Mouse (Mus musculus) CH12.LX (cell line): ENCODE measurements around the gene Pdlim3. TPM values are rescaled to one million over a fixed set of nuclear protein-coding genes. Genes with fewer than 3 reads are reported as not detected.

Experiments used
- DNase-seq: peaks from one replicate; pipeline ENCODE4 v3.0.0-alpha.2; 2013; ENCODE audit errors: extremely low read depth
- H3K27ac ChIP-seq: 2 replicates; pipeline ENCODE4 v1.5.1; 2012; ENCODE audit warnings: low read depth, mild to moderate bottlenecking, control low read depth, moderate library complexity; ENCODE audit not compliant: insufficient read depth
- H3K27me3 ChIP-seq: replicated peaks from 2 replicates; pipeline ENCODE3; 2012; ENCODE audit warnings: inconsistent platforms
- H3K36me3 ChIP-seq, 2 experiments: replicated peaks in 1 of 2; 2 replicates each; pipeline versions ENCODE3 to v1.6.1; 2012; ENCODE audit warnings: inconsistent platforms in 1 of 2, low read length in 1 of 2, mild to moderate bottlenecking in 1 of 2, mixed read lengths in 1 of 2, moderate library complexity in 1 of 2; ENCODE audit not compliant: control insufficient read depth in 1 of 2, insufficient read depth in 1 of 2
- H3K4me1 ChIP-seq, 2 experiments: 2 replicates each; pipeline ENCODE4 v1.6.1; 2012; ENCODE audit warnings: inconsistent platforms in 1 of 2, moderate library complexity in 1 of 2; ENCODE audit not compliant: insufficient read depth in 2 of 2, control insufficient read depth in 1 of 2
- H3K4me2 ChIP-seq: 2 replicates; pipeline ENCODE4 v1.6.1; 2012; ENCODE audit warnings: low read depth, mild to moderate bottlenecking, control low read depth; ENCODE audit not compliant: poor library complexity, insufficient read depth, severe bottlenecking
- H3K4me3 ChIP-seq, 3 experiments: fragments of 150-350 bp in 1 of 3; sonication (generic) in 1 of 3; replicated peaks in 1 of 3; 2 replicates each; pipeline versions ENCODE3 to v1.5.1; 2011 to 2012; ENCODE audit warnings: low read depth in 2 of 3, low read length in 2 of 3, mild to moderate bottlenecking in 2 of 3, moderate library complexity in 2 of 3, control low read depth in 1 of 3, improper control_type of control experiment in 1 of 3, inconsistent platforms in 1 of 3, mixed read lengths in 1 of 3; ENCODE audit not compliant: poor library complexity in 1 of 3
- H3K79me2 ChIP-seq: replicated peaks from 2 replicates; pipeline ENCODE4 v1.6.1; 2012; ENCODE audit warnings: mild to moderate bottlenecking, moderate library complexity; ENCODE audit not compliant: control insufficient read depth, poor library complexity, insufficient read depth, severe bottlenecking; ENCODE audit errors: extremely low read depth
- H3K9ac ChIP-seq: 2 replicates; pipeline ENCODE4 v1.6.1; 2012; ENCODE audit warnings: low read depth, mild to moderate bottlenecking, control low read depth, moderate library complexity; ENCODE audit not compliant: insufficient read depth
- H3K9me3 ChIP-seq: replicated peaks from 2 replicates; pipeline ENCODE3; 2012; ENCODE audit warnings: low read length, inconsistent platforms, mixed read lengths
- BHLHE40 ChIP-seq: IDR thresholded peaks from 2 replicates; pipeline ENCODE4 v1.6.1; 2011; ENCODE audit warnings: mild to moderate bottlenecking, low read depth, low read length, improper control_type of control experiment
- CHD1 ChIP-seq: IDR thresholded peaks from 2 replicates; pipeline ENCODE4 v1.6.1; 2012; ENCODE audit warnings: low read depth, low read length, improper control_type of control experiment, inconsistent platforms
- CTCF ChIP-seq, 2 experiments: IDR thresholded peaks in 1 of 2; conservative IDR thresholded peaks in 1 of 2; 2 replicates each; pipeline ENCODE4 v1.5.1; 2011 to 2012; ENCODE audit warnings: low read depth in 2 of 2, low read length in 2 of 2, improper control_type of control experiment in 1 of 2, inconsistent platforms in 1 of 2, mild to moderate bottlenecking in 1 of 2, moderate library complexity in 1 of 2
- E2F4 ChIP-seq: IDR thresholded peaks from 2 replicates; pipeline ENCODE4 v1.6.1; 2011; ENCODE audit warnings: low read depth, low read length, improper control_type of control experiment; ENCODE audit not compliant: insufficient replicate concordance
- EP300 ChIP-seq: IDR thresholded peaks from 2 replicates; pipeline ENCODE4 v1.6.1; 2011; ENCODE audit warnings: low read length, improper control_type of control experiment
- HCFC1 ChIP-seq: IDR thresholded peaks from 2 replicates; pipeline ENCODE4 v1.6.1; 2012; ENCODE audit warnings: low read depth, mild to moderate bottlenecking, inconsistent platforms, low read length, improper control_type of control experiment
- IRF4 ChIP-seq: IDR thresholded peaks from 2 replicates; pipeline ENCODE4 v1.6.1; 2014; ENCODE audit warnings: low read depth, mild to moderate bottlenecking, inconsistent platforms, low read length, improper control_type of control experiment
- JUND ChIP-seq: conservative IDR thresholded peaks from 2 replicates; pipeline ENCODE4 v1.6.1; 2011; ENCODE audit warnings: low read depth, low read length, improper control_type of control experiment
- KAT2A ChIP-seq: IDR thresholded peaks from 2 replicates; pipeline ENCODE4 v1.6.1; 2012; ENCODE audit warnings: low read length, improper control_type of control experiment, inconsistent platforms; ENCODE audit not compliant: insufficient replicate concordance
- MAX ChIP-seq: IDR thresholded peaks from 2 replicates; pipeline ENCODE4 v1.6.1; 2011; ENCODE audit warnings: low read length, improper control_type of control experiment
- MEF2A ChIP-seq: IDR thresholded peaks from 2 replicates; pipeline ENCODE4 v1.6.1; 2014; ENCODE audit warnings: low read depth, mild to moderate bottlenecking, inconsistent platforms, low read length, improper control_type of control experiment, borderline replicate concordance
- MXI1 ChIP-seq: IDR thresholded peaks from 2 replicates; pipeline ENCODE4 v1.6.1; 2011; ENCODE audit warnings: mild to moderate bottlenecking, low read depth, low read length, improper control_type of control experiment
- MYC ChIP-seq: IDR thresholded peaks from 2 replicates; pipeline ENCODE4 v1.6.1; 2011; ENCODE audit warnings: low read depth, mild to moderate bottlenecking, improper control_type of control experiment, low read length
- NRF1 ChIP-seq: IDR thresholded peaks from 2 replicates; pipeline ENCODE4 v1.6.1; 2014; ENCODE audit warnings: low read depth, mild to moderate bottlenecking, inconsistent platforms, low read length, improper control_type of control experiment, moderate library complexity
- POLR2A ChIP-seq: IDR thresholded peaks from 2 replicates; pipeline ENCODE4 v1.6.1; 2011; ENCODE audit warnings: low read depth, mild to moderate bottlenecking, improper control_type of control experiment, low read length
- POLR2AphosphoS2 ChIP-seq: IDR thresholded peaks from 2 replicates; pipeline ENCODE4 v1.6.1; 2011; ENCODE audit warnings: low read depth, low read length, improper control_type of control experiment
- RAD21 ChIP-seq: IDR thresholded peaks from 2 replicates; pipeline ENCODE4 v1.6.1; 2011; ENCODE audit warnings: low read depth, mild to moderate bottlenecking, low read length, improper control_type of control experiment, moderate library complexity
- SIN3A ChIP-seq: IDR thresholded peaks from 2 replicates; pipeline ENCODE4 v1.6.1; 2012; ENCODE audit warnings: low read length, improper control_type of control experiment, inconsistent platforms
- TBP ChIP-seq: conservative IDR thresholded peaks from 2 replicates; pipeline ENCODE4 v1.6.1; 2011; ENCODE audit warnings: low read depth, low read length, improper control_type of control experiment
- TCF12 ChIP-seq: IDR thresholded peaks from 2 replicates; pipeline ENCODE4 v1.6.1; 2014; ENCODE audit warnings: low read depth, mild to moderate bottlenecking, inconsistent platforms, low read length, improper control_type of control experiment
- USF2 ChIP-seq: conservative IDR thresholded peaks from 2 replicates; pipeline ENCODE4 v1.6.1; 2011; ENCODE audit warnings: low read depth, low read length, improper control_type of control experiment
- ZC3H11A ChIP-seq: IDR thresholded peaks from 2 replicates; pipeline ENCODE4 v1.6.1; 2012; ENCODE audit warnings: low read depth, mild to moderate bottlenecking, inconsistent platforms, low read length, improper control_type of control experiment
- ZKSCAN1 ChIP-seq: IDR thresholded peaks from 2 replicates; pipeline ENCODE4 v1.6.1; 2012; ENCODE audit warnings: low read depth, inconsistent platforms, low read length, improper control_type of control experiment, borderline replicate concordance
- ZMIZ1 ChIP-seq: IDR thresholded peaks from 2 replicates; pipeline ENCODE4 v1.6.1; 2012; ENCODE audit warnings: low read depth, mild to moderate bottlenecking, inconsistent platforms, low read length, improper control_type of control experiment
- dilution Hi-C: fragments of 300-500 bp; cut with MboI; formaldehyde crosslinking; loops from 2 replicates; pipeline ENCODE4 v1.14.3; 2020; ENCODE audit warnings: low sequenced_read_pairs; ENCODE audit not compliant: extremely low pct_unique_long_range_greater_than_20kb, extremely low pct_ligation_motif_present
- in situ Hi-C: fragments of 300-500 bp; cut with MboI; formaldehyde crosslinking; loops from 3 replicates; pipeline ENCODE4 v1.14.3; 2019; ENCODE audit warnings: low sequenced_read_pairs, low pct_ligation_motif_present, low pct_unique_long_range_greater_than_20kb, mixed read lengths
- polyA plus RNA-seq: library from polyadenylated mRNA; unstranded; fragments of >175 nt; gene quantifications from 2 replicates; pipeline ENCODE4 v1.2.1, GENCODE M21; 2012; ENCODE audit warnings: low read depth; ENCODE audit not compliant: insufficient read length
- total RNA-seq, 2 experiments: library from RNA; depleted of rRNA; stranded (reverse); fragments of 300-350 nt in 1 of 2; fragments of >200 nt in 1 of 2; gene quantifications; 2 replicates each; pipeline ENCODE4 v1.2.3; 2012 to 2014

The Pdlim3 gene
- total and polyA plus RNA-seq, 3 experiments = 0.15 TPM; not detected in 2

DNA sequence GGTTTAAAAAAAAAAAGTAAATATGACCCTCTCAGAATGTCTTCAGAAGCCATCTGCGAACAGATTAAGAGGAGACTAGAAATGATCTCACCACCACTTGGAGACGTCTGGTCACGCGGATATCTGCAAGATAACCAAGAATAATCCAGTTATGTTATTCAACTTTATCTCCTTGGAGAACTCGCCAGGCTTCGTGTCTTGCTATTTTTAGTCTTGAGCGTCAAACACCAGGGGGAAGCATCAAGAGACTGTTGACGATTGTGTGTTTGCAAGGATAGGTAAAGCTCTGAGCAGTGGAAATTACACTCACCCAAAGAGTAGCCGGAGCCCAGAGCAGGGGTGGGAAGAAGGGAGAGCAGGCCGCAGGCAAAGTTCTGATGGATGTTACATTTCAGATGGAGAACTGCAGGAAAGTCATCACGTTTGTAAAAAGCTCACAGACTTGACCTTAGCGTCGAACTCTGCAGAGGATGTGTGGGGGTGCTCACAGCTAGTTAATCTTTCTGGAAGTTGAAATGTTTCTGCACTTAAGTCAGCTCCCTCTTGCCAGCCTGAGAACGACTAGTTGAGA lies 40.3 kb upstream of the Pdlim3 start:
- in situ Hi-C loops = no loop called here
- H3K27ac ChIP-seq = no peak overlapping the region
- dilution Hi-C loops = no loop called here
- H3K4me3 ChIP-seq = no peak overlapping the region
- no peaks in the 10 kb centered on the region for H3K9me3 ChIP-seq
- H3K4me1 ChIP-seq = no peaks in the 10 kb centered on the region
- no peaks in the 10 kb centered on the region for H3K79me2 ChIP-seq
- no peaks in the 10 kb centered on the region for H3K27me3 ChIP-seq
- no peak for DNase-seq
- no peak overlapping the region for H3K4me2 ChIP-seq
- no peaks in the 10 kb centered on the region for H3K36me3 ChIP-seq
- TF ChIP-seq NRF1 = no peak
- no peak for TF ChIP-seq KAT2A
- TF ChIP-seq BHLHE40 = no peak
- TF ChIP-seq HCFC1 = no peak
- no peak for TF ChIP-seq POLR2AphosphoS2
- TF ChIP-seq SIN3A = no peak
- no peak for TF ChIP-seq MXI1
- no peak for TF ChIP-seq TCF12
- no peak for TF ChIP-seq ZC3H11A
- no peak for TF ChIP-seq MEF2A
- TF ChIP-seq ZKSCAN1 = no peak
- TF ChIP-seq MYC = no peak
- TF ChIP-seq CTCF (conservative IDR thresholded peaks at IDR 0.05 in 1 of 2, IDR thresholded peaks at IDR 0.05 in 1 of 2; ENCODE audit: low read depth in 2 of 2, low read length in 2 of 2) = no peak
- no peak for TF ChIP-seq USF2
- H3K9ac ChIP-seq = no peak overlapping the region

DNA sequence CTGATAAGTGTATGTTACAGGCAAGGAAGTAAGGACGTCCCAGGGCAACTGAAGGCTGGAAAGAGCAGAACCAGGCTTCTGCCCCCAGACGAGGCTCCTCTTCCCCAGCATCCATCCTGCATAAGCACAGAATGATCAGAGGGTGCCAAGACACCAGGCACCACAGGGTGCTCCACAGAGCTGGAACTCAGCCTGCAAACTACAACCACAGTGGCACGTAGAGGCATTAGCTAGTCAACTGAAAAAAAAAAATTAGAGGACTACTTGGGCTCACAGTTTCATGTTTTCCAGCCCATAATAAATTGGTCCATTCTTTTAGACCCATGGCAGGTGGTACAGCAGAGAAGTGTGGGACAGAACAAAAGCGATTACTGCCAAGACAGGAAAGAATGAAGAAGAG lies 39.4 kb upstream of the Pdlim3 start:
- no peaks in the 10 kb centered on the region for H3K4me1 ChIP-seq
- no peak overlapping the region for H3K27ac ChIP-seq
- H3K79me2 ChIP-seq = no peaks in the 10 kb centered on the region
- in situ Hi-C loops (no loop called here), dilution Hi-C loops (no loop called here)
- no peak overlapping the region for H3K9ac ChIP-seq
- no peak overlapping the region for H3K4me3 ChIP-seq
- DNase-seq = no peak
- H3K36me3 ChIP-seq = no peaks in the 10 kb centered on the region
- H3K4me2 ChIP-seq = no peak overlapping the region
- H3K27me3 ChIP-seq = no peaks in the 10 kb centered on the region
- TF ChIP-seq CHD1 (no peak), EP300 (no peak), IRF4 (no peak), RAD21 (no peak), ZKSCAN1 (no peak), MAX (no peak), JUND (no peak), POLR2A (no peak), KAT2A (no peak), TBP (no peak), POLR2AphosphoS2 (no peak), ZMIZ1 (no peak), MXI1 (no peak), HCFC1 (no peak), E2F4 (no peak), USF2 (no peak)
- H3K9me3 ChIP-seq = no peaks in the 10 kb centered on the region
